Mouse (Mus musculus): Measurements from ENCODE around the gene 2010003K11Rik. TPM values are rescaled to one million over a fixed set of nuclear protein-coding genes. Genes with fewer than 3 reads are reported as not detected.
A peak's percentile ranks its signal among the peaks of the same experiment; 100 is the strongest.

The 2010003K11Rik gene
- total RNA-seq, 1 experiment, result not detected

DNA sequence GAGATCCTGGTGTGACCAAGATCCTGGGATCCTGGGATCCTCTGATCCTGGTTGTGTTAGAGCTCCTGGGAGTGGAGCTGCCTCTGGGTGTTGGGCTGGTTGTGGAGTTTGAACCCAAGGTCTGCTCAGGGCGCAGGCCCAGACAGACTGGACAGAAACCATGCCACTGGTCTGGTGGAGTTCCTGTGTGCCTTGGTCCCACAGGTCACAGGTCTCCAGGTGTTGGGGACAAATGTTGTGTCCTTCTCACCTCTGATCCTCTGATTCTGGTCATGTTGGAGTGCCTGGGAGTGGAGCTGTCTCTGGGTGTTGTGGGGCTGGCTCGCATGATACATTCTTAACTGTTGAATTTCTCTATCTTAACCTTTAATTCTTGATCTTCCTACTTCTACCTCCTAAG, 36.3 kb upstream of the 2010003K11Rik start:
- no peaks in the 10 kb centered on the region for H3K36me3 ChIP-seq (ENCODE audit: control insufficient read depth, insufficient read depth, low read length, poor library complexity, severe bottlenecking)
- TF ChIP-seq HCFC1 (IDR thresholded peaks at IDR 0.05; ENCODE audit: borderline replicate concordance, insufficient read depth, low read length) (no peak), MAFK (IDR thresholded peaks at IDR 0.05; ENCODE audit: insufficient read depth, low read depth, low read length) (no peak), ZNF384 (IDR thresholded peaks at IDR 0.05; ENCODE audit: low read depth, low read length) (no peak), CHD2 (IDR thresholded peaks at IDR 0.05; ENCODE audit: low read depth, low read length) (no peak), ZC3H11A (IDR thresholded peaks at IDR 0.05; ENCODE audit: borderline replicate concordance, low read depth, low read length) (no peak)
- no peak overlapping the region for H3K27ac ChIP-seq (ENCODE audit: insufficient read depth, low read depth, low read length, poor library complexity, severe bottlenecking)
- H3K9me3 ChIP-seq (ENCODE audit: control insufficient read depth, insufficient read depth, low read depth, low read length), result no peaks in the 10 kb centered on the region
- no peak for DNase-seq (ENCODE audit: low read depth, low spot score)
- H3K4me1 ChIP-seq (ENCODE audit: control insufficient read depth in 2 of 2, insufficient read depth in 2 of 2, low read length in 2 of 2, poor library complexity in 1 of 2), result no peaks in the 10 kb centered on the region
- no peak overlapping the region for H3K9ac ChIP-seq (ENCODE audit: insufficient read depth, low read depth, low read length, poor library complexity, severe bottlenecking)
- no peak overlapping the region for H3K4me3 ChIP-seq (ENCODE audit: insufficient read depth in 1 of 2, low read depth in 1 of 2, low read length in 2 of 2, poor library complexity in 1 of 2, severe bottlenecking in 1 of 2)
- in situ Hi-C loops (cut with MboI; ENCODE audit: low sequenced_read_pairs in 2 of 2, unreplicated experiment in 2 of 2), result no loop called here

DNA sequence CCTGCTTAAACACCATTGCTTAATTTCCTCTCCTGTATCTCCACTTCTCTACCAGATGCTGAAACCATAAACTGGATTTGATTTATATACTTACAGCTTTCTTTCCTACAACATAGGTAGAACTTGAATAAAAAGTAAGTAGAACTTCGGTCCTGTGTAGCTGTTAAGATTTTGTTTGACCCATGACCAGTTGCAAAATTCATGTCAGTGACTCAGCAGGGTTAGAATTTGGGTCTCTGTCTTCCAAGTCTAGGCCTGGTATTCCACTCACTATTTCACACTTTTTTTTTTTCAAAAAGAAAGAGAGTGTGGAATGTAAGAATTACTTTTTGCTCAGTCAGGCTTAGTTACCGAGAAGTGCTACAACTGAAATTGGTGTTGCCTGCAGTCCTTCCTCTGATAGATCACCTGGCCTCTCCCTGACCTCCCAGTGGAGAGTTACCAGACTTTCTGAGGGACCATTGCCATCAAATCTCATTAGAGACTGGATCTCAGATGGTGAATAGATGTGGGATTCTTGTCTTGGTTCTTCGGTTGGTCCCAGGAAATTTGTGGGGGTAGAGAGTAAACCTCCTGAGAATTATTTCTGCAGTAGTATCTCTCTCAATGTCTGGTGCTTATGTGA, 23.2 kb upstream of the 2010003K11Rik start:
- no peaks in the 10 kb centered on the region for H3K4me1 ChIP-seq (ENCODE audit: control insufficient read depth in 2 of 2, insufficient read depth in 2 of 2, low read length in 2 of 2, poor library complexity in 1 of 2)
- H3K36me3 ChIP-seq (ENCODE audit: control insufficient read depth, insufficient read depth, low read length, poor library complexity, severe bottlenecking), result no peaks in the 10 kb centered on the region
- DNase-seq (ENCODE audit: low read depth, low spot score), result no peak
- in situ Hi-C loops (cut with MboI; ENCODE audit: low sequenced_read_pairs in 2 of 2, unreplicated experiment in 2 of 2), result no loop called here
- no peak overlapping the region for H3K4me3 ChIP-seq (ENCODE audit: insufficient read depth in 1 of 2, low read depth in 1 of 2, low read length in 2 of 2, poor library complexity in 1 of 2, severe bottlenecking in 1 of 2)
- no peak for TF ChIP-seq MAFK (IDR thresholded peaks at IDR 0.05; ENCODE audit: insufficient read depth, low read depth, low read length)
- TF ChIP-seq HCFC1 (IDR thresholded peaks at IDR 0.05; ENCODE audit: borderline replicate concordance, insufficient read depth, low read length), result no peak
- no peak for TF ChIP-seq ZC3H11A (IDR thresholded peaks at IDR 0.05; ENCODE audit: borderline replicate concordance, low read depth, low read length)
- TF ChIP-seq ZNF384 (IDR thresholded peaks at IDR 0.05; ENCODE audit: low read depth, low read length), result no peak
- no peak overlapping the region for H3K27ac ChIP-seq (ENCODE audit: insufficient read depth, low read depth, low read length, poor library complexity, severe bottlenecking)
- H3K9me3 ChIP-seq (ENCODE audit: control insufficient read depth, insufficient read depth, low read depth, low read length), result no peaks in the 10 kb centered on the region
- no peak overlapping the region for H3K9ac ChIP-seq (ENCODE audit: insufficient read depth, low read depth, low read length, poor library complexity, severe bottlenecking)

GRCm38 (mm10) chr19:4517483-4517882, 19.1 kb upstream of the 2010003K11Rik start:
- DNase-seq (ENCODE audit: low read depth, low spot score), result no peak
- TF ChIP-seq ZNF384 (IDR thresholded peaks at IDR 0.05; ENCODE audit: low read depth, low read length), result no peak
- 0 out of 2 replicates have a peak, but pooled peaks have one; percentile 56 for TF ChIP-seq MAFK (IDR thresholded peaks at IDR 0.05; ENCODE audit: insufficient read depth, low read depth, low read length)
- Histone ChIP-seq H3K36me3 (ENCODE audit: control insufficient read depth, insufficient read depth, low read length, poor library complexity, severe bottlenecking) (no peaks in the 10 kb centered on the region), H3K4me1 (ENCODE audit: control insufficient read depth in 2 of 2, insufficient read depth in 2 of 2, low read length in 2 of 2, poor library complexity in 1 of 2) (no peaks in the 10 kb centered on the region), H3K9me3 (ENCODE audit: control insufficient read depth, insufficient read depth, low read depth, low read length) (no peaks in the 10 kb centered on the region), H3K27ac (ENCODE audit: insufficient read depth, low read depth, low read length, poor library complexity, severe bottlenecking) (no peak overlapping the region), H3K4me3 (ENCODE audit: insufficient read depth in 1 of 2, low read depth in 1 of 2, low read length in 2 of 2, poor library complexity in 1 of 2, severe bottlenecking in 1 of 2) (no peak overlapping the region), H3K9ac (ENCODE audit: insufficient read depth, low read depth, low read length, poor library complexity, severe bottlenecking) (no peak overlapping the region)
- in situ Hi-C loops (cut with MboI; ENCODE audit: low sequenced_read_pairs in 2 of 2, unreplicated experiment in 2 of 2), result no loop called here

DNA sequence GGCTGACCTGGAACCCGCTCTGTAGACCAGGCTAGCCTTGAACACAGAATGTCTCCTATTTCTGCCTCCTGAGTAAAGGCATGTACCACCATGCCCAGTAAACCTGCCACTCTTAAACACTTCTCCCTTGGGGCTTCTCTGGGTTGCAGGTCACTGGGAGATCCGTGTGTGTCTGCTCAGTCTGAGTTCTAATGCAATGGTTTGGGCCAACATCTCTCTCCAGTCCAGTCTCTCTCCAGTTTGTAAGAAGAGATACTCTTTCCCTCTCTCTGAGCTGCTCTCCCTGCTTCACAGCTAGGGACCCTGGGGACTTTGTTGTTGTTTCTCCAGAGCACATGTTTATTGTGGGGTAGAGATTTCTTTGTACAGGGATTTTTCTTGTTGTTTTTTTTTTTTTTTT, 17.9 kb upstream of the 2010003K11Rik start:
- Histone ChIP-seq H3K9me3 (ENCODE audit: control insufficient read depth, insufficient read depth, low read depth, low read length) (no peaks in the 10 kb centered on the region), H3K36me3 (ENCODE audit: control insufficient read depth, insufficient read depth, low read length, poor library complexity, severe bottlenecking) (no peaks in the 10 kb centered on the region), H3K4me1 (ENCODE audit: control insufficient read depth in 2 of 2, insufficient read depth in 2 of 2, low read length in 2 of 2, poor library complexity in 1 of 2) (0 out of 4 replicates have a peak, but pooled peaks cover 0 to 2% of the 10 kb centered on the region in 2 experiments), H3K4me3 (ENCODE audit: insufficient read depth in 1 of 2, low read depth in 1 of 2, low read length in 2 of 2, poor library complexity in 1 of 2, severe bottlenecking in 1 of 2) (no peak overlapping the region), H3K27ac (ENCODE audit: insufficient read depth, low read depth, low read length, poor library complexity, severe bottlenecking) (no peak overlapping the region), H3K9ac (ENCODE audit: insufficient read depth, low read depth, low read length, poor library complexity, severe bottlenecking) (no peak overlapping the region)
- DNase-seq (ENCODE audit: low read depth, low spot score), result no peak
- no peak for TF ChIP-seq ZC3H11A (IDR thresholded peaks at IDR 0.05; ENCODE audit: borderline replicate concordance, low read depth, low read length)
- TF ChIP-seq HCFC1 (IDR thresholded peaks at IDR 0.05; ENCODE audit: borderline replicate concordance, insufficient read depth, low read length), result no peak
- no peak for TF ChIP-seq ZNF384 (IDR thresholded peaks at IDR 0.05; ENCODE audit: low read depth, low read length)
- TF ChIP-seq CHD2 (IDR thresholded peaks at IDR 0.05; ENCODE audit: low read depth, low read length), result no peak
- TF ChIP-seq MAFK (IDR thresholded peaks at IDR 0.05; ENCODE audit: insufficient read depth, low read depth, low read length), result no peak
- in situ Hi-C loops (cut with MboI; ENCODE audit: low sequenced_read_pairs in 2 of 2, unreplicated experiment in 2 of 2), result no loop called here

GRCm38 (mm10) chr19:4515746-4516145, 17.4 kb upstream of the 2010003K11Rik start:
- no peak for DNase-seq (ENCODE audit: low read depth, low spot score)
- TF ChIP-seq ZC3H11A (IDR thresholded peaks at IDR 0.05; ENCODE audit: borderline replicate concordance, low read depth, low read length) (no peak), CHD2 (IDR thresholded peaks at IDR 0.05; ENCODE audit: low read depth, low read length) (no peak)
- H3K4me1 ChIP-seq (ENCODE audit: control insufficient read depth in 2 of 2, insufficient read depth in 2 of 2, low read length in 2 of 2, poor library complexity in 1 of 2), result 0 out of 4 replicates have a peak, but pooled peaks cover 0 to 2% of the 10 kb centered on the region in 2 experiments
- no peak overlapping the region for H3K27ac ChIP-seq (ENCODE audit: insufficient read depth, low read depth, low read length, poor library complexity, severe bottlenecking)
- H3K4me3 ChIP-seq (ENCODE audit: insufficient read depth in 1 of 2, low read depth in 1 of 2, low read length in 2 of 2, poor library complexity in 1 of 2, severe bottlenecking in 1 of 2), result no peak overlapping the region
- no peaks in the 10 kb centered on the region for H3K9me3 ChIP-seq (ENCODE audit: control insufficient read depth, insufficient read depth, low read depth, low read length)
- no peaks in the 10 kb centered on the region for H3K36me3 ChIP-seq (ENCODE audit: control insufficient read depth, insufficient read depth, low read length, poor library complexity, severe bottlenecking)
- no peak overlapping the region for H3K9ac ChIP-seq (ENCODE audit: insufficient read depth, low read depth, low read length, poor library complexity, severe bottlenecking)
- in situ Hi-C loops (cut with MboI; ENCODE audit: low sequenced_read_pairs in 2 of 2, unreplicated experiment in 2 of 2), result no loop called here

Data from ES-E14 (cell line).